Mouse (Mus musculus): ENCODE measurements at regions not wholly inside any gene's neighbourhood (a gene's known extent, or its start where the extent isn't known, plus 50 kb on each side); places are given as distances from the start of the nearest gene placed in this dataset.
A peak's percentile ranks its signal among the peaks of the same experiment; 100 is the strongest.

GRCm38 (mm10) chr13:82453650-82454049, 670.8 kb downstream of the Cetn3 start:
- no peaks in the 10 kb centered on the region for H3K4me1 ChIP-seq (ENCODE audit: control insufficient read depth, insufficient read depth, low read length)
- no peaks in the 10 kb centered on the region for H3K36me3 ChIP-seq (ENCODE audit: control insufficient read depth, insufficient read depth, low read length)
- ATAC-seq (ENCODE audit: insufficient number of reproducible peaks, low FRiP score, low TSS enrichment, low read depth), result no peak
- no peak overlapping the region for H3K27ac ChIP-seq (replicated peaks; ENCODE audit: low read depth, low read length)
- 88% methylated on average over 5 of the region's 5 CpGs for WGBS
- no peak for DNase-seq (ENCODE audit: low spot score)
- no peak overlapping the region for H3K9ac ChIP-seq (ENCODE audit: low read length)
- H3K4me3 ChIP-seq (ENCODE audit: low read depth, low read length), result no peak overlapping the region
- H3K9me3 ChIP-seq (ENCODE audit: control insufficient read depth, low read length), result no peaks in the 10 kb centered on the region
- H3K27me3 ChIP-seq (ENCODE audit: control insufficient read depth, insufficient read depth, low read length), result no peaks in the 10 kb centered on the region
- no peak overlapping the region for H3K4me2 ChIP-seq (ENCODE audit: low read depth, severe bottlenecking)

GRCm38 (mm10) chr13:82483265-82483929, 700.5 kb downstream of the Cetn3 start:
- H3K4me1 ChIP-seq (ENCODE audit: control insufficient read depth, insufficient read depth, low read length), result no peaks in the 10 kb centered on the region
- 77% methylated on average over 7 of the region's 7 CpGs for WGBS
- no peaks in the 10 kb centered on the region for H3K9me3 ChIP-seq (ENCODE audit: control insufficient read depth, low read length)
- H3K27ac ChIP-seq (replicated peaks; ENCODE audit: low read depth, low read length), result no peak overlapping the region
- H3K9ac ChIP-seq (ENCODE audit: low read length), result no peak overlapping the region
- H3K4me3 ChIP-seq (ENCODE audit: low read depth, low read length), result no peak overlapping the region
- no peaks in the 10 kb centered on the region for H3K27me3 ChIP-seq (ENCODE audit: control insufficient read depth, insufficient read depth, low read length)
- H3K4me2 ChIP-seq (ENCODE audit: low read depth, severe bottlenecking), result no peak overlapping the region
- no peaks in the 10 kb centered on the region for H3K36me3 ChIP-seq (ENCODE audit: control insufficient read depth, insufficient read depth, low read length)
- ATAC-seq (ENCODE audit: insufficient number of reproducible peaks, low FRiP score, low TSS enrichment, low read depth), result no peak
- DNase-seq (ENCODE audit: low spot score), result no peak

- no peak overlapping the region for H3K4me2 ChIP-seq (ENCODE audit: low read depth, severe bottlenecking)
- ATAC-seq (ENCODE audit: insufficient number of reproducible peaks, low FRiP score, low TSS enrichment, low read depth) (no peak), DNase-seq (ENCODE audit: low spot score) (no peak)
Measured at GRCm38 (mm10) chr13:82496606-82497005, 713.7 kb downstream of the Cetn3 start.

GRCm38 (mm10) chr13:82508176-82508575, 725.3 kb downstream of the Cetn3 start:
- H3K4me2 ChIP-seq (ENCODE audit: low read depth, severe bottlenecking), result no peak overlapping the region

More at GRCm38 (mm10) chr13:82496606-82497005, 713.7 kb downstream of the Cetn3 start:
- H3K27ac ChIP-seq (replicated peaks; ENCODE audit: low read depth, low read length), result no peak overlapping the region
- WGBS, result 88% methylated on average over 2 of the region's 2 CpGs
- no peak overlapping the region for H3K4me3 ChIP-seq (ENCODE audit: low read depth, low read length)
- H3K9ac ChIP-seq (ENCODE audit: low read length), result no peak overlapping the region
- H3K27me3 ChIP-seq (ENCODE audit: control insufficient read depth, insufficient read depth, low read length), result no peaks in the 10 kb centered on the region
- no peaks in the 10 kb centered on the region for H3K4me1 ChIP-seq (ENCODE audit: control insufficient read depth, insufficient read depth, low read length)
- H3K9me3 ChIP-seq (ENCODE audit: control insufficient read depth, low read length), result no peaks in the 10 kb centered on the region
- no peaks in the 10 kb centered on the region for H3K36me3 ChIP-seq (ENCODE audit: control insufficient read depth, insufficient read depth, low read length)

GRCm38 (mm10) chr13:82509512-82509911, 726.6 kb downstream of the Cetn3 start:
- Histone ChIP-seq H3K36me3 (ENCODE audit: control insufficient read depth, insufficient read depth, low read length) (no peaks in the 10 kb centered on the region), H3K27ac (replicated peaks; ENCODE audit: low read depth, low read length) (no peak overlapping the region), H3K4me1 (ENCODE audit: control insufficient read depth, insufficient read depth, low read length) (no peaks in the 10 kb centered on the region), H3K27me3 (ENCODE audit: control insufficient read depth, insufficient read depth, low read length) (no peaks in the 10 kb centered on the region), H3K9ac (ENCODE audit: low read length) (no peak overlapping the region), H3K9me3 (ENCODE audit: control insufficient read depth, low read length) (no peaks in the 10 kb centered on the region), H3K4me3 (ENCODE audit: low read depth, low read length) (no peak overlapping the region), H3K4me2 (ENCODE audit: low read depth, severe bottlenecking) (no peak overlapping the region)
- DNase-seq (ENCODE audit: low spot score) (no peak), ATAC-seq (ENCODE audit: insufficient number of reproducible peaks, low FRiP score, low TSS enrichment, low read depth) (no peak)
- WGBS, result 93% methylated on average over 3 of the region's 3 CpGs

More at GRCm38 (mm10) chr13:82508176-82508575, 725.3 kb downstream of the Cetn3 start:
- Histone ChIP-seq H3K4me1 (ENCODE audit: control insufficient read depth, insufficient read depth, low read length) (no peaks in the 10 kb centered on the region), H3K4me3 (ENCODE audit: low read depth, low read length) (no peak overlapping the region), H3K27ac (replicated peaks; ENCODE audit: low read depth, low read length) (no peak overlapping the region), H3K27me3 (ENCODE audit: control insufficient read depth, insufficient read depth, low read length) (no peaks in the 10 kb centered on the region), H3K9me3 (ENCODE audit: control insufficient read depth, low read length) (no peaks in the 10 kb centered on the region), H3K36me3 (ENCODE audit: control insufficient read depth, insufficient read depth, low read length) (no peaks in the 10 kb centered on the region), H3K9ac (ENCODE audit: low read length) (no peak overlapping the region)
- 52% methylated on average over 2 of the region's 2 CpGs for WGBS
- ATAC-seq (ENCODE audit: insufficient number of reproducible peaks, low FRiP score, low TSS enrichment, low read depth) (peak; percentile 49; the same call in 1 of the 2 replicates), DNase-seq (ENCODE audit: low spot score) (no peak)
